Mouse (Mus musculus) megakaryocyte, embryonic 14.5 days (primary cell): ENCODE measurements around the gene 2900092C05Rik.

Experiments used
- FLI1 ChIP-seq: IDR thresholded peaks from 2 replicates; pipeline ENCODE4 v1.6.1; 2012; ENCODE audit warnings: low read length, inconsistent platforms, mixed read lengths
- GATA1 ChIP-seq: IDR thresholded peaks from 3 replicates; pipeline ENCODE4 v1.6.1; 2012; ENCODE audit warnings: mixed read lengths, low read length, inconsistent platforms, borderline replicate concordance

DNA sequence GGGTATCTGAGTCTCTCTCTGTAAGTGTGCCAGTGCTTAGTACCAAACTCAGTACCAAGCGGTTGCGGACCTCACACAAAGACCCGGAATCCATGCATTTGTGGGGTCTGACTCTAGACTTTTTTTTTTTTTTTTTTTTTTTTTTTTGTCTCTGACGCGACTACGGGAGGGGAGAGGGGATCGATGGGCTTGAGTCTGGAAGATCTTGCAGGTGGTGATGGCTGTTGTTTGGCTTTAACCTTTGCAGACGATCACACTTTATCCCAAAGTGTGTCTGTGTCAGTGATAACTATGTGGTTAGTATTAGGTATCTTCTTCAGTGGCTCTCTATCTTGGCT is 33.3 kb upstream of the 2900092C05Rik start:
- TF ChIP-seq GATA1 (no peak), FLI1 (no peak)
